Mouse (Mus musculus): ENCODE data around the gene Pld4. TPM values are rescaled to one million over a fixed set of nuclear protein-coding genes. Genes with fewer than 3 reads are reported as not detected.

Pld4 gene
- polyA plus RNA-seq, 1 experiment: 7.8 TPM

Other genes with a start within 250 kb of the Pld4 start
- gene Tmem179, start 243.9 kb upstream of the Pld4 start, polyA plus RNA-seq (2012; rRNA removed): 51.7 and 71.0 TPM in 2 replicates
- gene Inf2, start 171.9 kb upstream of the Pld4 start, polyA plus RNA-seq (2012; rRNA removed): 34.9 and 41.8 TPM in 2 replicates
- gene Adssl1, start 140.6 kb upstream of the Pld4 start, polyA plus RNA-seq (2012; rRNA removed): 69.3 and 72.0 TPM in 2 replicates
- gene Siva1, start 116.0 kb upstream of the Pld4 start, polyA plus RNA-seq (2012; rRNA removed): 33.6 and 34.6 TPM in 2 replicates
- 163 and 177 TPM in 2 replicates for gene Akt1, start 85.8 kb upstream of the Pld4 start, polyA plus RNA-seq (2012; rRNA removed)
- gene Zbtb42, start 81.8 kb upstream of the Pld4 start, polyA plus RNA-seq (2012; rRNA removed): 1.5 and 1.8 TPM in 2 replicates
- gene Cep170b, start 40.2 kb upstream of the Pld4 start, polyA plus RNA-seq (2012; rRNA removed): 102 and 107 TPM in 2 replicates
- gene Ahnak2, start 42.0 kb downstream of the Pld4 start, polyA plus RNA-seq (2012; rRNA removed): 11.0 and 14.7 TPM in 2 replicates
- 6.5 and 7.6 TPM in 2 replicates for gene Clba1, start 48.3 kb downstream of the Pld4 start, polyA plus RNA-seq (2012; rRNA removed)
- gene Cdca4, start 68.8 kb downstream of the Pld4 start, polyA plus RNA-seq (2012; rRNA removed): 9.3 and 9.8 TPM in 2 replicates
- gene Gpr132, start 107.6 kb downstream of the Pld4 start, polyA plus RNA-seq (2012; rRNA removed): 0.05 and 0.08 TPM in 2 replicates
- gene Jag2, start 169.1 kb downstream of the Pld4 start, polyA plus RNA-seq (2012; rRNA removed): 23.0 and 24.4 TPM in 2 replicates
- gene Nudt14, start 181.5 kb downstream of the Pld4 start, polyA plus RNA-seq (2012; rRNA removed): 23.8 and 24.2 TPM in 2 replicates
- gene Btbd6, start 215.8 kb downstream of the Pld4 start, polyA plus RNA-seq (2012; rRNA removed): 61.6 and 68.6 TPM in 2 replicates
- 52.0 and 52.4 TPM in 2 replicates for gene Brf1, start 240.0 kb downstream of the Pld4 start, polyA plus RNA-seq (2012; rRNA removed)